Mouse (Mus musculus): ENCODE results near the gene Rere.

DNA sequence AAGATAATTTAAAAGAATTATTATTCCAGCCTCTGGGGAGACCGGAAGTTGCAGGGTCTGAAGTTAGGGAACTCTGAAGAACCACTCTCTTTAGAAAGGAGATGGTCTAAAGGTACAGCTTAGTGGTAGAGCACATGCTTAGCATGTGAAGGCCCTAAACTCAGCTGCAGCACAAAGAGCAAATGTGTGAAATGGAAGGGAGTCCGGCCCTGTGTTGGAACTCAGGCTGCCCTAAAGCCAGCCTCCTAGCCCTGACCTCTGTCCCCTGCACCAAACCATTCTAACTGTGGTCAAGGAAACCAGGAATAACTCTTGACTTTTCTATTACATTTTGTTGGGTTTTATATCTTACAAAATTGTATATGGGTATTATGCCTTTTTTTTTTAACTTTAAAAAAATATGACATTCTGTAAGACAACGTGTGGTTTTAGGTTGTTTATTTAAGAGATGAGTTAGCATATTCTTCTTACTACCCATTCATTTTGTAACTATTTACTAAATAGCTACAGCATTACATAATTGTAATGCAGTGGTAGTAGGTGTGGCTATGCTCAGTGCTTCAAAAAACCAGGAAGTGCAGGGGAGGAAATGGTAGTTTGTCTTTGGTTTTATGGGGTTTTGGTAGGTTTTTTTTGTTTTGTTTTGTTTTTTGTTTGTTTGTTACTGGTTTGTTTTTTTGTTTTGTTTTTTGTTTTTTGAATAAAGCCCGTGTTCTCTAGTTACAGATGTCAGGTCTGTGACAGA lies 312.2 kb downstream of the Rere start:
- TF ChIP-seq EP300 (IDR thresholded peaks at IDR 0.05; ENCODE audit: low read depth) (no peak), CTCF (IDR thresholded peaks at IDR 0.05; ENCODE audit: low read depth) (no peak)

Data from liver, embryonic 14.5 days (tissue).